Mouse (Mus musculus): ENCODE data around the gene Cacnb4. TPM values are rescaled to one million over a fixed set of nuclear protein-coding genes. Genes with fewer than 3 reads are reported as not detected.
A peak's percentile ranks its signal among the peaks of the same experiment; 100 is the strongest.

Gene Cacnb4
- total RNA-seq, 1 experiment from 2014 or later = not detected

GRCm38 (mm10) chr2:52537155-52537554 is 139.5 kb downstream of the Cacnb4 start:
- no peak for ATAC-seq (replicated peaks; ENCODE audit: low read depth, poor library complexity, severe bottlenecking)

- ATAC-seq (replicated peaks; ENCODE audit: low read depth, poor library complexity, severe bottlenecking) = no peak
Measured at GRCm38 (mm10) chr2:52536511-52536910, 140.1 kb downstream of the Cacnb4 start.

GRCm38 (mm10) chr2:52533696-52534095 is 142.9 kb downstream of the Cacnb4 start:
- ATAC-seq (replicated peaks; ENCODE audit: low read depth, poor library complexity, severe bottlenecking) = no peak

GRCm38 (mm10) chr2:52530521-52530920 is 146.1 kb downstream of the Cacnb4 start:
- ATAC-seq (replicated peaks; ENCODE audit: low read depth, poor library complexity, severe bottlenecking) = no peak

- ATAC-seq (replicated peaks; ENCODE audit: low read depth, poor library complexity, severe bottlenecking) = no peak
Measured at GRCm38 (mm10) chr2:52529245-52529644, 147.4 kb downstream of the Cacnb4 start.

- peak; percentile 67 for ATAC-seq (replicated peaks; ENCODE audit: low read depth, poor library complexity, severe bottlenecking)
Measured at GRCm38 (mm10) chr2:52525876-52526592, 150.6 kb downstream of the Cacnb4 start.

- ATAC-seq (replicated peaks; ENCODE audit: low read depth, poor library complexity, severe bottlenecking) = peak; percentile 70
Measured at GRCm38 (mm10) chr2:52523056-52523715, 153.4 kb downstream of the Cacnb4 start.

- no peak for ATAC-seq (replicated peaks; ENCODE audit: low read depth, poor library complexity, severe bottlenecking)
Measured at GRCm38 (mm10) chr2:52521012-52521411, 155.6 kb downstream of the Cacnb4 start.

- no peak for ATAC-seq (replicated peaks; ENCODE audit: low read depth, poor library complexity, severe bottlenecking)
Measured at GRCm38 (mm10) chr2:52518740-52519139, 157.9 kb downstream of the Cacnb4 start.

GRCm38 (mm10) chr2:52516534-52516933 is 160.1 kb downstream of the Cacnb4 start:
- ATAC-seq (replicated peaks; ENCODE audit: low read depth, poor library complexity, severe bottlenecking) = no peak

- peak; percentile 62 for ATAC-seq (replicated peaks; ENCODE audit: low read depth, poor library complexity, severe bottlenecking)
Measured at GRCm38 (mm10) chr2:52512865-52513388, 163.7 kb downstream of the Cacnb4 start.

GRCm38 (mm10) chr2:52512206-52512605 is 164.4 kb downstream of the Cacnb4 start:
- ATAC-seq (replicated peaks; ENCODE audit: low read depth, poor library complexity, severe bottlenecking) = no peak

- ATAC-seq (replicated peaks; ENCODE audit: low read depth, poor library complexity, severe bottlenecking) = no peak
Measured at GRCm38 (mm10) chr2:52511799-52512198, 164.8 kb downstream of the Cacnb4 start.

GRCm38 (mm10) chr2:52509779-52510500 is 166.7 kb downstream of the Cacnb4 start:
- ATAC-seq (replicated peaks; ENCODE audit: low read depth, poor library complexity, severe bottlenecking) = no peak

GRCm38 (mm10) chr2:52505164-52505563 is 171.5 kb downstream of the Cacnb4 start:
- no peak for ATAC-seq (replicated peaks; ENCODE audit: low read depth, poor library complexity, severe bottlenecking)

GRCm38 (mm10) chr2:52504762-52505161 is 171.9 kb downstream of the Cacnb4 start:
- ATAC-seq (replicated peaks; ENCODE audit: low read depth, poor library complexity, severe bottlenecking) = no peak

- peak; percentile 85 for ATAC-seq (replicated peaks; ENCODE audit: low read depth, poor library complexity, severe bottlenecking)
Measured at GRCm38 (mm10) chr2:52499849-52500262, 176.8 kb downstream of the Cacnb4 start.

GRCm38 (mm10) chr2:52499101-52499537 is 177.5 kb downstream of the Cacnb4 start:
- ATAC-seq (replicated peaks; ENCODE audit: low read depth, poor library complexity, severe bottlenecking) = no peak

GRCm38 (mm10) chr2:52495097-52495694 is 181.4 kb downstream of the Cacnb4 start:
- ATAC-seq (replicated peaks; ENCODE audit: low read depth, poor library complexity, severe bottlenecking) = no peak

GRCm38 (mm10) chr2:52494274-52494673 is 182.4 kb downstream of the Cacnb4 start:
- ATAC-seq (replicated peaks; ENCODE audit: low read depth, poor library complexity, severe bottlenecking) = no peak; the same call in 1 of the 2 replicates

All from common myeloid progenitor, adult 5-6 weeks (primary cell).